Mouse (Mus musculus) forebrain, embryonic 15.5 days (tissue): ENCODE data around the gene Sgtb. TPM values are rescaled to one million over a fixed set of nuclear protein-coding genes. Genes with fewer than 3 reads are reported as not detected.

ENCODE experiments used
- ATAC-seq: fragments of 200-750 bp; cut with Nextera tagmentation; replicated peaks from 2 replicates; pipeline ENCODE4 v1.8.0; 2017; ENCODE audit warnings: mild to moderate bottlenecking, moderate TSS enrichment, moderate library complexity
- H3K27ac ChIP-seq: fragments of 300-500 bp; sonication (generic); replicated peaks from 2 replicates; pipeline ENCODE4 v1.5.1; 2015; ENCODE audit warnings: mild to moderate bottlenecking, inconsistent platforms
- H3K27me3 ChIP-seq: fragments of 300-500 bp; sonication (generic); 2 replicates; pipeline ENCODE4 v1.6.1; 2015; ENCODE audit warnings: inconsistent platforms
- H3K36me3 ChIP-seq: fragments of 300-500 bp; sonication (generic); 2 replicates; pipeline ENCODE4 v1.6.1; 2015; ENCODE audit warnings: mild to moderate bottlenecking, inconsistent platforms
- H3K4me1 ChIP-seq: fragments of 300-500 bp; sonication (generic); 2 replicates; pipeline ENCODE4 v1.6.1; 2015; ENCODE audit warnings: inconsistent platforms
- H3K4me2 ChIP-seq: fragments of 300-500 bp; sonication (generic); replicated peaks from 2 replicates; pipeline ENCODE4 v1.6.1; 2015; ENCODE audit warnings: mild to moderate bottlenecking, inconsistent platforms
- H3K4me3 ChIP-seq: fragments of 300-500 bp; sonication (generic); 2 replicates; pipeline ENCODE4 v1.5.1; 2015; ENCODE audit warnings: mild to moderate bottlenecking, inconsistent platforms
- H3K9ac ChIP-seq: fragments of 300-500 bp; sonication (generic); replicated peaks from 2 replicates; pipeline ENCODE4 v1.6.1; 2015; ENCODE audit warnings: mild to moderate bottlenecking, inconsistent platforms
- H3K9me3 ChIP-seq: fragments of 300-500 bp; sonication (generic); 2 replicates; pipeline ENCODE4 v1.6.1; 2016; ENCODE audit warnings: inconsistent platforms
- WGBS: fragments of 180-500 bp; shearing (Covaris S2); methylation state at CpG from one replicate; pipeline ENCODE4 v1.1.7; 2015; ENCODE audit warnings: mixed read lengths; 5-methylcytosine and 5-hydroxymethylcytosine counted together
- polyA plus RNA-seq: library from polyadenylated mRNA; unstranded; fragments of >200 nt; fragmentation: Nextera tagmentation; extraction: Ambion mirVana; gene quantifications from 2 replicates; pipeline ENCODE4 v1.2.1, GENCODE M21; 2015

Sgtb gene
- polyA plus RNA-seq, 1 experiment from 2014 or later, result 34.4 TPM

DNA sequence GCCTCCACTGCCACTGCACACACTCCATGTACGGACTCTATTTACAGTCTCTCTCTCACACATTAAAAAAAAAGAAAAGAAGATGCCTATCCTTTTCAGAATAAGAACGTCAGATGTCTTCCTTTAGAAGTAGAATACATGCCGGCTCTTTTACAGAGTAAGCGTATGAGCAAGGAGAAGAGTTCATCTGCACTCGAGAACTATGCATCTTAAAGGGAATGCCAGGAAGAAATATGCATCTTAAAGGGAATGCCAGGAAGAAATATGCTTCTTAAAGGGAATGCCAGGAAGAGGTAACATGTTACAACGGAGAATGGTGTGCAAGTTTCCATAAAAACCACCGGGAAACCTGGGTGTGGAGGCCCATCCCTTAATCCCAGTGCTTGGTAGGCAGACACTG, 45.6 kb downstream of the Sgtb start:
- H3K4me1 ChIP-seq, result no peaks in the 10 kb centered on the region
- no peak overlapping the region for H3K9ac ChIP-seq
- 91% methylated on average over 7 of the region's 7 CpGs for WGBS
- H3K4me2 ChIP-seq, result no peak overlapping the region
- H3K4me3 ChIP-seq, result no peak overlapping the region
- peaks cover 48% of the 10 kb centered on the region for H3K36me3 ChIP-seq
- no peak overlapping the region for H3K27ac ChIP-seq
- H3K9me3 ChIP-seq, result no peaks in the 10 kb centered on the region
- ATAC-seq, result no peak
- H3K27me3 ChIP-seq, result no peaks in the 10 kb centered on the region

- 92% methylated on average over 1 of the region's 1 CpGs for WGBS
- H3K9ac ChIP-seq, result no peak overlapping the region
- no peak overlapping the region for H3K4me2 ChIP-seq
- H3K27me3 ChIP-seq, result no peaks in the 10 kb centered on the region
- no peak for ATAC-seq
- no peak overlapping the region for H3K4me3 ChIP-seq
- H3K9me3 ChIP-seq, result no peaks in the 10 kb centered on the region
- H3K27ac ChIP-seq, result no peak overlapping the region
- peaks cover 53% of the 10 kb centered on the region for H3K36me3 ChIP-seq
- no peaks in the 10 kb centered on the region for H3K4me1 ChIP-seq
Observed at GRCm38 (mm10) chr13:104155686-104156085, 46.1 kb downstream of the Sgtb start.

GRCm38 (mm10) chr13:104171711-104172110, 62.2 kb downstream of the Sgtb start:
- peaks cover 22% of the 10 kb centered on the region for H3K36me3 ChIP-seq
- no peak overlapping the region for H3K4me3 ChIP-seq
- peaks cover 7% of the 10 kb centered on the region for H3K4me1 ChIP-seq
- ATAC-seq, result no peak
- no peak overlapping the region for H3K27ac ChIP-seq
- H3K9me3 ChIP-seq, result no peaks in the 10 kb centered on the region
- no peak overlapping the region for H3K4me2 ChIP-seq
- H3K27me3 ChIP-seq, result no peaks in the 10 kb centered on the region
- H3K9ac ChIP-seq, result no peak overlapping the region
- WGBS, result 92% methylated on average over 5 of the region's 5 CpGs

DNA sequence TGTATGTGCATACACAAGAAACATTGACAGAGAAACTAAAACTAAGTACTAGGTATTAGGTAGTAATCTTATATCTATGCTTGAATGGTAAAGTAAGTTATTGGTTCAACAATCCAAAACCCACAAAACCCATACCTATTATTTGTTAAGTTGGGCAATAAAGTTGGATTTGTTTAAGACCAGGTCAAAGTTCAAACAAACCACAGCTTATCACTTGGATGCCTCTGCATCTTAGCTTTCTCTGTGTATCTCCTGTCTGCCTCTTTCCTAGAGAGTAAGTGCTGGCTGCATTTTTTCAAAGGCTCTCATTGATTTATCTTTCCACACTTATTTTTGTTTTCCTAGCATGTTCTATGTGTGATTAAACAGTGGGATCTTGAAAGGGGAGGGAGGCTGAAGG, 63.0 kb downstream of the Sgtb start:
- Histone ChIP-seq H3K4me3 (no peak overlapping the region), H3K4me1 (peaks cover 13% of the 10 kb centered on the region), H3K27me3 (no peaks in the 10 kb centered on the region), H3K4me2 (no peak overlapping the region), H3K27ac (no peak overlapping the region), H3K9me3 (no peaks in the 10 kb centered on the region), H3K36me3 (peaks cover 19% of the 10 kb centered on the region), H3K9ac (no peak overlapping the region)
- no peak for ATAC-seq

DNA sequence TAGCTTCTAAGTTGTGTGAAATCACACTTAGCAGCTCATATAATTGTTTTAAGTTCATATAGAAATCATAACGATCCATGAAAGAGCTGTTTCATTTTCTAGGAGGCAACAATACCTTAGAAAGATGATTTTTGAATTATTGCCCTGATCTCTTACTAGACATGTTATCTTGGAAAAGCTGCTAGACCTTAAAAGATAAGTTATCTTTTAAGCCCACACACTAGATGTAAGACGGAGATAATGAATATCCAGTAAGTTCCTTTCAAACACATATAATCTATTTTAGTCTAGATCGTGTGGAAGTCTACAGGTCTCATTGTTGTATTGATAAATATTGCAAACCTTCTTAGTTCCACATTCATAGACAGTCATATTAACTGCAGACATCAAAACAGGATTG, 67.3 kb downstream of the Sgtb start:
- no peak overlapping the region for H3K27ac ChIP-seq
- H3K4me2 ChIP-seq, result peak overlapping the region; percentile 86
- peaks cover 8% of the 10 kb centered on the region for H3K36me3 ChIP-seq
- H3K4me3 ChIP-seq, result peak overlapping the region; percentile 27
- H3K9ac ChIP-seq, result 0 out of 2 replicates have a peak overlapping the region, but pooled peaks have one; percentile 15
- no peaks in the 10 kb centered on the region for H3K27me3 ChIP-seq
- no peaks in the 10 kb centered on the region for H3K9me3 ChIP-seq
- ATAC-seq, result no peak
- 81% methylated on average over 3 of the region's 3 CpGs for WGBS
- peaks cover 22% of the 10 kb centered on the region for H3K4me1 ChIP-seq

- H3K36me3 ChIP-seq, result peaks cover 9% of the 10 kb centered on the region
- ATAC-seq, result peak; percentile 95
- peak within 1 kb of the TSS; percentile 86 for H3K4me2 ChIP-seq
- H3K9me3 ChIP-seq, result no peaks in the 10 kb centered on the region
- WGBS, result under 1% methylated on average over 32 of the region's 32 CpGs
- H3K4me3 ChIP-seq, result peak within 1 kb of the TSS; percentile 74
- H3K27me3 ChIP-seq, result no peaks in the 10 kb centered on the region
- H3K27ac ChIP-seq, result peak within 1 kb of the TSS; percentile 79
- H3K4me1 ChIP-seq, result peaks cover 22% of the 10 kb centered on the region
- peak within 1 kb of the TSS; percentile 87 for H3K9ac ChIP-seq
Observed at GRCm38 (mm10) chr13:104177796-104178649, 68.5 kb downstream of the Sgtb start, which contains the start of gene Trappc13. Gene Trappc13 (minus strand): TSS chr13:104178469.

DNA sequence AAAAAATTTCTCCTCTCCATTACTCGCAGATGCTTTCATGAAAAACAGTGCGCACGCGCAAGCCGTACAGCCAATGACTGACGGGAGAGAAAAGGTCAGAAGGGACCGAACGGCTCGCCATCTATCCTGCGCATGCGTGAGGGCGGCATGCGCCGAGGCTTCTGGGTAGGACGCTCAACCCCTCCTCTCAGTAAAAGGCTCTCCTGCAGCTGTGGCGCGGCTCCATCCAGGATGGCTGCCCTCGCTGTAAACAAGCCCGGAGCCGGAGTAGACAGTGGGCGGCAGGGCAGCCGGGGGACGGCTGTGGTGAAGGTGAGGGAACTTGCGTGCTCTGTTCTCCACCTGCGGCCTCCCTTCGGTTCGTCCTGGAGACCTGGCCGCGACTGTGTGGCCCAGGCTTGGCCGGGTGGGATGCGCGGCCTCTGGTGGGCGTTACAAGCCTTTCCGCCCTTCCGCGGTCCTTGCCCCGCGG, 69.1 kb downstream of the Sgtb start, which contains the start of gene Trim23:
Gene Trim23, plus strand, starts transcription at position 148 of the 472 bp plus-strand sequence.
- Histone ChIP-seq H3K9ac (peak within 1 kb of the TSS; percentile 87), H3K9me3 (no peaks in the 10 kb centered on the region)
- under 1% methylated on average over 38 of the region's 38 CpGs for WGBS

GRCm38 (mm10) chr13:104179176-104179888, 69.8 kb downstream of the Sgtb start:
- H3K4me3 ChIP-seq, result peak overlapping the region; percentile 74
- no peaks in the 10 kb centered on the region for H3K9me3 ChIP-seq
- H3K27ac ChIP-seq, result peak overlapping the region; percentile 79
- ATAC-seq, result 0 out of 2 replicates have a peak, but pooled peaks have one; percentile 1
- no peaks in the 10 kb centered on the region for H3K27me3 ChIP-seq
- peak overlapping the region; percentile 53 for H3K4me2 ChIP-seq
- H3K4me1 ChIP-seq, result peaks cover 22% of the 10 kb centered on the region
- H3K36me3 ChIP-seq, result peaks cover 15% of the 10 kb centered on the region
- 20% methylated on average over 13 of the region's 13 CpGs for WGBS
- H3K9ac ChIP-seq, result peak overlapping the region; percentile 87

More for the DNA sequence above, 69.1 kb downstream of the Sgtb start, which contains the start of gene Trim23:
- Histone ChIP-seq H3K27ac (peak within 1 kb of the TSS; percentile 79), H3K4me2 (peak within 1 kb of the TSS; percentile 86), H3K36me3 (peaks cover 10% of the 10 kb centered on the region), H3K4me1 (peaks cover 22% of the 10 kb centered on the region), H3K4me3 (peak within 1 kb of the TSS; percentile 74), H3K27me3 (no peaks in the 10 kb centered on the region)
- peak; percentile 99 for ATAC-seq

- no peaks in the 10 kb centered on the region for H3K27me3 ChIP-seq
- H3K4me1 ChIP-seq, result no peaks in the 10 kb centered on the region
- H3K27ac ChIP-seq, result no peak overlapping the region
- H3K9me3 ChIP-seq, result no peaks in the 10 kb centered on the region
- no peak overlapping the region for H3K4me2 ChIP-seq
- no peak overlapping the region for H3K4me3 ChIP-seq
- no peak for ATAC-seq
- H3K9ac ChIP-seq, result no peak overlapping the region
- 93% methylated on average over 4 of the region's 4 CpGs for WGBS
- H3K36me3 ChIP-seq, result peaks cover 49% of the 10 kb centered on the region
Observed at GRCm38 (mm10) chr13:104187357-104187756, 77.8 kb downstream of the Sgtb start.

Other genes starting within 250 kb of the Sgtb start
- 9.8 and 10.9 TPM in 2 replicates for gene Erbin, start 189.2 kb upstream of the Sgtb start, polyA plus RNA-seq
- gene Nln, start 127 bp upstream of the Sgtb start, polyA plus RNA-seq, result 35.7 and 38.1 TPM in 2 replicates
- gene Trappc13, start 68.7 kb downstream of the Sgtb start, polyA plus RNA-seq, result 69.5 and 69.7 TPM in 2 replicates
- gene Trim23, start 69.1 kb downstream of the Sgtb start, polyA plus RNA-seq, result 36.2 and 41.6 TPM in 2 replicates
- 25.0 and 33.4 TPM in 2 replicates for gene Cenpk, start 118.9 kb downstream of the Sgtb start, polyA plus RNA-seq
- gene Ppwd1, start 119.1 kb downstream of the Sgtb start, polyA plus RNA-seq, result 9.2 and 9.5 TPM in 2 replicates
- gene Adamts6, start 178.1 kb downstream of the Sgtb start, polyA plus RNA-seq, result 1.9 and 2.7 TPM in 2 replicates